Mouse (Mus musculus): ENCODE data around the gene Tmem87a. TPM values are rescaled to one million over a fixed set of nuclear protein-coding genes. Genes with fewer than 3 reads are reported as not detected.

Tmem87a gene
- polyA plus RNA-seq, 1 experiment = 9.8 TPM

DNA sequence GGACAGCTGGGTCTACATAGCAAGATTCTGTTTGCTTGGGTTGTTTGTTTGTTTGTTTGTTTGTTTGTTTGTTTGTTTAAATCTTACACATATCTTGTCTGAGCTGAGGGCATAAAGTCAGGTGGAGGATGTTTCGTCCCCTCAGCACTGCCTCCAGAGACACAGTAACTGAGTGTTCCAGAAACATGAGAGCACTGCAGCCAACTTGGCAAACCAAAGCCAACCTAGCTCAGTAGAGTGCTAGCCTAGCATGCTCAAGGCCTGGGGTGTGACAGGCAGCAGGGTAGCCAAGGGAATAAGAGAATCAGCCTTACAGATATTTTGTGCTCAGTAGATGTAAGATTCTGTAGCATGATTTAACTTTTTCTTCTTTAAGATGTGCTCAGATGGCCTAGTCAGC is 40.6 kb upstream of the Tmem87a start:
- Histone ChIP-seq H3K79me2 (ENCODE audit: control insufficient read depth, insufficient read depth) (no peaks in the 10 kb centered on the region), H3K79me3 (ENCODE audit: low read depth) (no peaks in the 10 kb centered on the region), H3K4me3 (ENCODE audit: insufficient read depth, poor library complexity, severe bottlenecking) (no peak overlapping the region), H3ac (ENCODE audit: control insufficient read depth, insufficient read length, low read depth) (no peak overlapping the region), H3K27me3 (ENCODE audit: control insufficient read depth, insufficient read depth, insufficient read length) (no peaks in the 10 kb centered on the region), H3K36me3 (ENCODE audit: control insufficient read depth, insufficient read depth) (no peaks in the 10 kb centered on the region)
- TF ChIP-seq MYOD1 (IDR thresholded peaks at IDR 0.05; ENCODE audit: control insufficient read depth, insufficient read length, low read depth) (no peak), MAX (IDR thresholded peaks at IDR 0.05) (no peak), MYOG (IDR thresholded peaks at IDR 0.05; ENCODE audit: control insufficient read depth, extremely low read depth, insufficient read length) (no peak), CEBPB (IDR thresholded peaks at IDR 0.05; ENCODE audit: low read depth) (no peak), CTCF (IDR thresholded peaks at IDR 0.05; ENCODE audit: control insufficient read depth, insufficient read depth, insufficient read length) (no peak), FOSL1 (IDR thresholded peaks at IDR 0.05; ENCODE audit: insufficient read depth, low read length, poor library complexity, severe bottlenecking) (no peak), USF1 (IDR thresholded peaks at IDR 0.05; ENCODE audit: low read depth) (no peak)

DNA sequence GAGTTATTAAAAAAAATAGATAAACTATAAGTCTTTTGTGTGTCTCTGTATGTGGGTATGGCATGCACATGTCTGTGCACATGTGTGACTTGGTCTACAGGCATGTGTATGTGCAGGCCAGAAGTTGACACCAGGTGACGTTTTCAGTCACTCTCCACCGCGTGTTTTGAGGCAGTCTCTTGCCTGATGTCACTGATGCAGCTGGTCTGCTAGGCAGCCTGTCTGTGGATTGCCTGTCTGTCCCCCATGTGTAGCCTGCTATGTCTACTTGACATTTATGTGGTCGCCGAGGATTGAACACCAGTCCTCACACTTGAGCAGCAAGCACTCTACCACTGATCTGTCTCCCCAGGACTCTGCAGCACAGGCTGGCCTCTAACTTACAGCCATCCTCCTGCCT is 20.5 kb upstream of the Tmem87a start:
- H3K4me3 ChIP-seq (ENCODE audit: insufficient read depth, poor library complexity, severe bottlenecking) = no peak overlapping the region
- no peaks in the 10 kb centered on the region for H3K27me3 ChIP-seq (ENCODE audit: control insufficient read depth, insufficient read depth, insufficient read length)
- no peaks in the 10 kb centered on the region for H3K79me2 ChIP-seq (ENCODE audit: control insufficient read depth, insufficient read depth)
- H3ac ChIP-seq (ENCODE audit: control insufficient read depth, insufficient read length, low read depth) = no peak overlapping the region
- no peaks in the 10 kb centered on the region for H3K79me3 ChIP-seq (ENCODE audit: low read depth)
- no peaks in the 10 kb centered on the region for H3K36me3 ChIP-seq (ENCODE audit: control insufficient read depth, insufficient read depth)
- TF ChIP-seq FOSL1 (IDR thresholded peaks at IDR 0.05; ENCODE audit: insufficient read depth, low read length, poor library complexity, severe bottlenecking) (no peak), MYOD1 (IDR thresholded peaks at IDR 0.05; ENCODE audit: control insufficient read depth, insufficient read length, low read depth) (no peak), MAX (IDR thresholded peaks at IDR 0.05) (no peak), MYOG (IDR thresholded peaks at IDR 0.05; ENCODE audit: control insufficient read depth, extremely low read depth, insufficient read length) (no peak), CEBPB (IDR thresholded peaks at IDR 0.05; ENCODE audit: low read depth) (no peak), USF1 (IDR thresholded peaks at IDR 0.05; ENCODE audit: low read depth) (no peak), CTCF (IDR thresholded peaks at IDR 0.05; ENCODE audit: control insufficient read depth, insufficient read depth, insufficient read length) (no peak)

DNA sequence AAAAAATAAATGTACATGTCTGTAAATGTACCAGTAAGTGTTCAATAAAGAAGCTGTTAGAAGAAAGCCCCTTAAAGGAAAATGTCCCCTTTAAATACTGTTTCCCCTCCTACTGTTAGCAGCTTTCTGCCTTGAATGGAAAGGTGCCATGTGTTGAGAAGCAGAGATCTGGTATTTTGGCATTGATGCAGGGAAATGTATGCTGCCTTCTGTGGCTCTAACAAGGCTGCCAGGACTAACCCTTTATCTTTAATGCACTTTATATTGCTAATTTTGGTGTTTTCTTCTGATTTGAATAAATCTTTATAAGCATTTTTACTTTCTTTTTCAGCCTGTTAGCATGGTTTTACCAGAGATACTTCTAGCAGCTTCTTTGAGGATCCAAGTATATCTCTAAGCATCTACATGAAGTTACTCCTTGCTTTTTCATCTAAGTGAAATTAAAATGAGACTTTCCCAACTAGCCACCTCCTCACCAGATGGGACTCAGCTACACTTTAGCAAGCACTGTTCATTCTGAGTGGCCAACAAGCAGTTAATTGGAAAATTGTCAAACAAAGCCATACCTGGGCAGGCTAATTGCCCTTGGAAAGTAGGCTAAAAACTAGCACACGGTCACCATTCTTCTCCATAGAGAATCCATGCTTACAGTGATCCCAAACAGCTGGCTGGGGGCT is 11.0 kb upstream of the Tmem87a start:
- Histone ChIP-seq H3ac (ENCODE audit: control insufficient read depth, insufficient read length, low read depth) (no peak overlapping the region), H3K4me3 (ENCODE audit: insufficient read depth, poor library complexity, severe bottlenecking) (no peak overlapping the region), H3K36me3 (ENCODE audit: control insufficient read depth, insufficient read depth) (no peaks in the 10 kb centered on the region), H3K27me3 (ENCODE audit: control insufficient read depth, insufficient read depth, insufficient read length) (no peaks in the 10 kb centered on the region), H3K79me3 (ENCODE audit: low read depth) (no peaks in the 10 kb centered on the region), H3K79me2 (ENCODE audit: control insufficient read depth, insufficient read depth) (no peaks in the 10 kb centered on the region)
- TF ChIP-seq MYOG (IDR thresholded peaks at IDR 0.05; ENCODE audit: control insufficient read depth, extremely low read depth, insufficient read length) (no peak), CTCF (IDR thresholded peaks at IDR 0.05; ENCODE audit: control insufficient read depth, insufficient read depth, insufficient read length) (no peak), FOSL1 (IDR thresholded peaks at IDR 0.05; ENCODE audit: insufficient read depth, low read length, poor library complexity, severe bottlenecking) (no peak), CEBPB (IDR thresholded peaks at IDR 0.05; ENCODE audit: low read depth) (no peak), MYOD1 (IDR thresholded peaks at IDR 0.05; ENCODE audit: control insufficient read depth, insufficient read length, low read depth) (no peak), MAX (IDR thresholded peaks at IDR 0.05) (no peak), USF1 (IDR thresholded peaks at IDR 0.05; ENCODE audit: low read depth) (no peak)

DNA sequence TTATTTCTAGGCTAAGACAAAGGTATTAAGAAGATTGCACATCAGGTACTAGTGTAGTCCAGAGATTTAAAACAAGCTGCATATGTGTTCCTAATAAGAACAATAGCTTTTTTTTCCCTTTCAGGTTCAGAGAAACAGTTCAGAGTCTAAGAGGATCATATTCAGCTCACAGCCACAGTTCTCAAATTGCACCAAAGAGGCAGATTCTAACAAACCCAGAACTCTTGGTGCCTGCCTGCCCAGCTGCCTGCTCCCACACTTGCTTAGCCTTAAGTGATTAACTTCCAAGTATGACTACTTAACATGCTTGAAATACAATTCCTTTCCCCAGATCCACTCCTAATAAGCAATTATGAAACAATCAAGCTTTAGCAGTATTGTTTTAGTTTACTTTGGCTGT is 10.2 kb upstream of the Tmem87a start:
- TF ChIP-seq FOSL1 (IDR thresholded peaks at IDR 0.05; ENCODE audit: insufficient read depth, low read length, poor library complexity, severe bottlenecking) = no peak
- no peak for TF ChIP-seq CTCF (IDR thresholded peaks at IDR 0.05; ENCODE audit: control insufficient read depth, insufficient read depth, insufficient read length)
- TF ChIP-seq MYOG (IDR thresholded peaks at IDR 0.05; ENCODE audit: control insufficient read depth, extremely low read depth, insufficient read length) = no peak
- no peak for TF ChIP-seq CEBPB (IDR thresholded peaks at IDR 0.05; ENCODE audit: low read depth)
- TF ChIP-seq MYOD1 (IDR thresholded peaks at IDR 0.05; ENCODE audit: control insufficient read depth, insufficient read length, low read depth) = no peak
- TF ChIP-seq USF1 (IDR thresholded peaks at IDR 0.05; ENCODE audit: low read depth) = no peak
- TF ChIP-seq MAX (IDR thresholded peaks at IDR 0.05) = no peak
- no peaks in the 10 kb centered on the region for H3K79me3 ChIP-seq (ENCODE audit: low read depth)
- H3K79me2 ChIP-seq (ENCODE audit: control insufficient read depth, insufficient read depth) = no peaks in the 10 kb centered on the region
- H3ac ChIP-seq (ENCODE audit: control insufficient read depth, insufficient read length, low read depth) = no peak overlapping the region
- H3K36me3 ChIP-seq (ENCODE audit: control insufficient read depth, insufficient read depth) = no peaks in the 10 kb centered on the region
- H3K27me3 ChIP-seq (ENCODE audit: control insufficient read depth, insufficient read depth, insufficient read length) = no peaks in the 10 kb centered on the region
- H3K4me3 ChIP-seq (ENCODE audit: insufficient read depth, poor library complexity, severe bottlenecking) = no peak overlapping the region

DNA sequence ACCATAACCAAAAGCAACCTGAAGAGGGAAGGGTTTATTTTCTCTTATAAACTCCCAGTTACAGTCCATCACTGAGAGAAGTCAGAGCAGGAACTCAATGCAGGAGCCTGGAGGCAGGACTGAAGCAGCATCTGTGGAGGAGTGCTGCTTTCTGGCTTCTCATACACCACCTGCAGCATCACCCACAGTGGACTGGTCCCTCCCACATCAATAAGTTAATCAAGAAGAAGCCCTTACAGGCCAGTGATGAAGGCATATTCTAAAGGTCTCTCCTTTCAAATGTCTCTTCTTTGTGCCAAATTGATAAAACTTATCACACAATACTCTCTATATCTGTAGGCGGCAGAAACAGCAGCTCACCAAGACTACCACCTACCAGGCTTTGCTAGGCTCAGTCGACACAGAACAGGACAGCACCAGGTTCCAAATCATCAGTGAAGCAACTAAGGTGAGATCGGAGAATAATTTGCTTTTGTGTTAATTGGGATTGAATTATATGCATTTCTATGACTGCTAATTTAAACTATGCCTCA is 7.2 kb upstream of the Tmem87a start:
- TF ChIP-seq USF1 (IDR thresholded peaks at IDR 0.05; ENCODE audit: low read depth) (no peak), MYOG (IDR thresholded peaks at IDR 0.05; ENCODE audit: control insufficient read depth, extremely low read depth, insufficient read length) (no peak), MAX (IDR thresholded peaks at IDR 0.05) (no peak), FOSL1 (IDR thresholded peaks at IDR 0.05; ENCODE audit: insufficient read depth, low read length, poor library complexity, severe bottlenecking) (no peak), CTCF (IDR thresholded peaks at IDR 0.05; ENCODE audit: control insufficient read depth, insufficient read depth, insufficient read length) (no peak)
- H3K4me3 ChIP-seq (ENCODE audit: insufficient read depth, poor library complexity, severe bottlenecking) = no peak overlapping the region

More for the DNA sequence above, 7.2 kb upstream of the Tmem87a start:
- no peak overlapping the region for H3ac ChIP-seq (ENCODE audit: control insufficient read depth, insufficient read length, low read depth)
- no peaks in the 10 kb centered on the region for H3K79me2 ChIP-seq (ENCODE audit: control insufficient read depth, insufficient read depth)
- no peaks in the 10 kb centered on the region for H3K36me3 ChIP-seq (ENCODE audit: control insufficient read depth, insufficient read depth)
- H3K79me3 ChIP-seq (ENCODE audit: low read depth) = no peaks in the 10 kb centered on the region
- H3K27me3 ChIP-seq (ENCODE audit: control insufficient read depth, insufficient read depth, insufficient read length) = no peaks in the 10 kb centered on the region
